Mouse (Mus musculus): ENCODE measurements around the gene Cep295. TPM values are rescaled to one million over a fixed set of nuclear protein-coding genes. Genes with fewer than 3 reads are reported as not detected.

The Cep295 gene
- polyA plus RNA-seq, 1 experiment, result 76.7 TPM

DNA sequence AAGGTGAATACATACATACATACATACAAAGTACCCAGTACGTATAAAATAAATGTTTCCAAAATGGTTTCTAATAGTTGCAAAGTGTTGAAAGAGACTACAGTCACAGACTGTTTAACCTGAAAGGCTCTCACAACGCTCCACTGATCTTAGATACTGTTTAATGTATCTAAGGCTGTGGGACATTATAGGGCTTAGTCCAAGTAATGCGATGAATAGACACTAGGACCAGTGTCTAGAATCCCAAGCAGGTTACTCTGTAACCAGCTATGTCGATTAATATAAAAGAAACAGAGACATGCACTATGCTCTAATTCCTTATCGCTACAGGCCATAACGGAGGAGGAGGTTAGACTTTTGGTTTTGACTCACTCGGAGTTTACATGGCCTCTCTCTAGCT is 60.5 kb downstream of the Cep295 start:
- Histone ChIP-seq H3K9ac (ENCODE audit: low read depth, poor library complexity, severe bottlenecking) (no peak overlapping the region), H3K27ac (ENCODE audit: insufficient read depth, low read length) (no peak overlapping the region), H3K4me3 (ENCODE audit: low read depth, low read length) (no peak overlapping the region), H3K9me3 (replicated peaks; ENCODE audit: control insufficient read depth, insufficient read depth, low read length, poor library complexity, severe bottlenecking) (no peaks in the 10 kb centered on the region), H3K4me1 (ENCODE audit: control insufficient read depth, insufficient read depth, low read length) (no peaks in the 10 kb centered on the region), H3K36me3 (ENCODE audit: control insufficient read depth, insufficient read depth, low read length, poor library complexity, severe bottlenecking) (no peaks in the 10 kb centered on the region; the same call in 1 of the 2 replicates), H3K27me3 (ENCODE audit: control insufficient read depth, insufficient read depth, low read length, poor library complexity, severe bottlenecking) (no peaks in the 10 kb centered on the region)
- no peak for TF ChIP-seq CTCF (IDR thresholded peaks at IDR 0.05; ENCODE audit: low read depth, low read length)
- TF ChIP-seq POLR2A (IDR thresholded peaks at IDR 0.05; ENCODE audit: insufficient read depth, low read length), result no peak
- TF ChIP-seq EP300 (IDR thresholded peaks at IDR 0.05; ENCODE audit: insufficient read depth, low read depth, low read length), result no peak

- no peak for TF ChIP-seq CTCF (IDR thresholded peaks at IDR 0.05; ENCODE audit: low read depth, low read length)
- TF ChIP-seq EP300 (IDR thresholded peaks at IDR 0.05; ENCODE audit: insufficient read depth, low read depth, low read length), result no peak
- TF ChIP-seq POLR2A (IDR thresholded peaks at IDR 0.05; ENCODE audit: insufficient read depth, low read length), result no peak
- Histone ChIP-seq H3K27ac (ENCODE audit: insufficient read depth, low read length) (no peak overlapping the region), H3K9ac (ENCODE audit: low read depth, poor library complexity, severe bottlenecking) (no peak overlapping the region), H3K4me3 (ENCODE audit: low read depth, low read length) (no peak overlapping the region), H3K36me3 (ENCODE audit: control insufficient read depth, insufficient read depth, low read length, poor library complexity, severe bottlenecking) (no peaks in the 10 kb centered on the region), H3K9me3 (replicated peaks; ENCODE audit: control insufficient read depth, insufficient read depth, low read length, poor library complexity, severe bottlenecking) (no peaks in the 10 kb centered on the region), H3K27me3 (ENCODE audit: control insufficient read depth, insufficient read depth, low read length, poor library complexity, severe bottlenecking) (no peaks in the 10 kb centered on the region), H3K4me1 (ENCODE audit: control insufficient read depth, insufficient read depth, low read length) (no peaks in the 10 kb centered on the region)
Measured at GRCm38 (mm10) chr9:15289251-15289650, 68.3 kb downstream of the Cep295 start.

DNA sequence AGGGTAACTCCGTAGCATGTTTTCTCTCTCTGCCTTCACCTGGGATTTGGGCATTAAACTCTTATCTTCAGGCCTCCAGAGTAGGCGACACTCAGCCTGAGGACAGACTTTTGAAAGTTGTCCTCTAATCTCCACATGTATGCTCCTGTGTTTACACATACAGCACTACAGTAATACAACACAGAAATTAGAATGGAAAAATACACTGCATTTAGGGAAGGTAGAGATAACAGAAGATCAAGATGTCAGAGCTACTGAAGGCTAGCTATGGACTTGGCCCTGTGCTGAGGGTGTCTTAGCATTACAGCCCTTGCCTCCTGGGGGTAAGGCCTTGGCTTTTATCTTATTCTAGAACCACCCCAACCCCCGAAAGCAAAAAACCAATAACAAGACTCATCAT is 69.2 kb downstream of the Cep295 start:
- Histone ChIP-seq H3K27me3 (ENCODE audit: control insufficient read depth, insufficient read depth, low read length, poor library complexity, severe bottlenecking) (no peaks in the 10 kb centered on the region), H3K9me3 (replicated peaks; ENCODE audit: control insufficient read depth, insufficient read depth, low read length, poor library complexity, severe bottlenecking) (no peaks in the 10 kb centered on the region), H3K36me3 (ENCODE audit: control insufficient read depth, insufficient read depth, low read length, poor library complexity, severe bottlenecking) (no peaks in the 10 kb centered on the region), H3K9ac (ENCODE audit: low read depth, poor library complexity, severe bottlenecking) (no peak overlapping the region), H3K4me3 (ENCODE audit: low read depth, low read length) (no peak overlapping the region), H3K27ac (ENCODE audit: insufficient read depth, low read length) (no peak overlapping the region), H3K4me1 (ENCODE audit: control insufficient read depth, insufficient read depth, low read length) (no peaks in the 10 kb centered on the region)
- no peak for TF ChIP-seq EP300 (IDR thresholded peaks at IDR 0.05; ENCODE audit: insufficient read depth, low read depth, low read length)
- no peak for TF ChIP-seq POLR2A (IDR thresholded peaks at IDR 0.05; ENCODE audit: insufficient read depth, low read length)
- no peak for TF ChIP-seq CTCF (IDR thresholded peaks at IDR 0.05; ENCODE audit: low read depth, low read length)

DNA sequence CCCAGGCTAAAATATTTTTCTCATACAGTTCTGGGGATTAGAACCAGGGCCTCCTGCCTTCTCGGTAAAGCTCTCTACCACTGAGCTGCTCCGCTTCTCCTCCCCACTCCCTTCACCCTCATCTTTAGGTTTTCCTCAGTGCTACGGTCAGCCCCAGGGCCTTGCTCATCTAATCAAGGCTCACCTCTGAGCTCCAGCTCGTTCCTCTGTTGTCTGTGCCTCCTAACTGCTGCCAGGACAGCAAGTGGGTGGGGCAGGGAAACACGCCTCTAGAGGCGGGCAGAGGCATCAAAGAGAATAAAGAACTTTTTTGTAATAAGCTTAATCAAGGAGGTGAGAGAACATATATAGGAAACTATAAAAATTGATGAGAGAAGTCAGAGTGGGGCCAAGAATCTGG is 69.7 kb downstream of the Cep295 start:
- no peaks in the 10 kb centered on the region for H3K27me3 ChIP-seq (ENCODE audit: control insufficient read depth, insufficient read depth, low read length, poor library complexity, severe bottlenecking)
- no peaks in the 10 kb centered on the region for H3K4me1 ChIP-seq (ENCODE audit: control insufficient read depth, insufficient read depth, low read length)
- H3K9me3 ChIP-seq (replicated peaks; ENCODE audit: control insufficient read depth, insufficient read depth, low read length, poor library complexity, severe bottlenecking), result no peaks in the 10 kb centered on the region
- TF ChIP-seq POLR2A (IDR thresholded peaks at IDR 0.05; ENCODE audit: insufficient read depth, low read length) (no peak), EP300 (IDR thresholded peaks at IDR 0.05; ENCODE audit: insufficient read depth, low read depth, low read length) (no peak), CTCF (IDR thresholded peaks at IDR 0.05; ENCODE audit: low read depth, low read length) (no peak)
- no peak overlapping the region for H3K27ac ChIP-seq (ENCODE audit: insufficient read depth, low read length)
- no peaks in the 10 kb centered on the region for H3K36me3 ChIP-seq (ENCODE audit: control insufficient read depth, insufficient read depth, low read length, poor library complexity, severe bottlenecking)
- H3K4me3 ChIP-seq (ENCODE audit: low read depth, low read length), result no peak overlapping the region
- H3K9ac ChIP-seq (ENCODE audit: low read depth, poor library complexity, severe bottlenecking), result no peak overlapping the region

DNA sequence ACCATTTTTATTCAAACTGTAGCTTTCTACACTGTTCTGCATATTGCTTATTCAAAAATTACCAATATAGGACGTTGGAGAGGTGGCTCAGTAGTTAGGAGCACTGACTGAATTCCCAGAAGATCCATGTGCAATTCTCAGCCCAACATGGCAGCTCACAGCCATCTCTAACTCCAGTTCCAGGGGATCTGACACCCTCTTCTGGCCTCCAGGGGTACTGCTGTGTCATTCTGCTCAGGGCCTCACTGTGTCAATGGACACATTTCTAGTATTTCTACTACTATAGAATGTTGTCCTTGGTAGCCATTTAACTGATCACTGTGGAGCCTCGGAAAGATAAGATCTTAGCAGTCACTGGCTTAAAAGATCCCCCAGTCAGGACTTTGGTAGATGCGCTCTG is 72.1 kb downstream of the Cep295 start:
- no peak overlapping the region for H3K4me3 ChIP-seq (ENCODE audit: low read depth, low read length)
- no peaks in the 10 kb centered on the region for H3K9me3 ChIP-seq (replicated peaks; ENCODE audit: control insufficient read depth, insufficient read depth, low read length, poor library complexity, severe bottlenecking)
- H3K36me3 ChIP-seq (ENCODE audit: control insufficient read depth, insufficient read depth, low read length, poor library complexity, severe bottlenecking), result no peaks in the 10 kb centered on the region
- no peak overlapping the region for H3K9ac ChIP-seq (ENCODE audit: low read depth, poor library complexity, severe bottlenecking)
- no peaks in the 10 kb centered on the region for H3K4me1 ChIP-seq (ENCODE audit: control insufficient read depth, insufficient read depth, low read length)
- H3K27me3 ChIP-seq (ENCODE audit: control insufficient read depth, insufficient read depth, low read length, poor library complexity, severe bottlenecking), result no peaks in the 10 kb centered on the region
- H3K27ac ChIP-seq (ENCODE audit: insufficient read depth, low read length), result no peak overlapping the region
- TF ChIP-seq CTCF (IDR thresholded peaks at IDR 0.05; ENCODE audit: low read depth, low read length) (peak; percentile 74), POLR2A (IDR thresholded peaks at IDR 0.05; ENCODE audit: insufficient read depth, low read length) (no peak), EP300 (IDR thresholded peaks at IDR 0.05; ENCODE audit: insufficient read depth, low read depth, low read length) (0 out of 2 replicates have a peak, but pooled peaks have one; percentile 25)

GRCm38 (mm10) chr9:15280491-15280879 is 77.1 kb downstream of the Cep295 start:
- Histone ChIP-seq H3K27ac (ENCODE audit: insufficient read depth, low read length) (no peak overlapping the region), H3K4me1 (ENCODE audit: control insufficient read depth, insufficient read depth, low read length) (no peaks in the 10 kb centered on the region), H3K27me3 (ENCODE audit: control insufficient read depth, insufficient read depth, low read length, poor library complexity, severe bottlenecking) (no peaks in the 10 kb centered on the region)

More at GRCm38 (mm10) chr9:15280491-15280879, 77.1 kb downstream of the Cep295 start:
- Histone ChIP-seq H3K36me3 (ENCODE audit: control insufficient read depth, insufficient read depth, low read length, poor library complexity, severe bottlenecking) (peaks cover 11% of the 10 kb centered on the region), H3K9ac (ENCODE audit: low read depth, poor library complexity, severe bottlenecking) (peak overlapping the region; percentile 50), H3K4me3 (ENCODE audit: low read depth, low read length) (peak overlapping the region; percentile 78), H3K9me3 (replicated peaks; ENCODE audit: control insufficient read depth, insufficient read depth, low read length, poor library complexity, severe bottlenecking) (no peaks in the 10 kb centered on the region)
- TF ChIP-seq CTCF (IDR thresholded peaks at IDR 0.05; ENCODE audit: low read depth, low read length) (no peak), EP300 (IDR thresholded peaks at IDR 0.05; ENCODE audit: insufficient read depth, low read depth, low read length) (no peak), POLR2A (IDR thresholded peaks at IDR 0.05; ENCODE audit: insufficient read depth, low read length) (no peak)
